Mouse (Mus musculus): ENCODE data around the gene Eif4g3.

The Eif4g3 gene

GRCm38 (mm10) chr4:138022761-138023160, 29.9 kb downstream of the Eif4g3 start:
- no peak for DNase-seq (ENCODE audit: low read depth in 2 of 2, low spot score in 2 of 2)

- DNase-seq (ENCODE audit: low read depth in 2 of 2, low spot score in 2 of 2) = no peak
Measured at GRCm38 (mm10) chr4:138023403-138024100, 30.7 kb downstream of the Eif4g3 start.

- DNase-seq (ENCODE audit: low read depth in 2 of 2, low spot score in 2 of 2) = no peak
Measured at GRCm38 (mm10) chr4:138029168-138029567, 36.3 kb downstream of the Eif4g3 start.

- DNase-seq (ENCODE audit: low read depth in 2 of 2, low spot score in 2 of 2) = no peak
Measured at GRCm38 (mm10) chr4:138031828-138032227, 39.0 kb downstream of the Eif4g3 start.

- DNase-seq (ENCODE audit: low read depth in 2 of 2, low spot score in 2 of 2) = no peak
Measured at GRCm38 (mm10) chr4:138033871-138034270, 41.0 kb downstream of the Eif4g3 start.

GRCm38 (mm10) chr4:138035435-138036120, 42.8 kb downstream of the Eif4g3 start:
- no peak for DNase-seq (ENCODE audit: low read depth in 2 of 2, low spot score in 2 of 2)

- no peak for DNase-seq (ENCODE audit: low read depth in 2 of 2, low spot score in 2 of 2)
Measured at GRCm38 (mm10) chr4:138037110-138037509, 44.3 kb downstream of the Eif4g3 start.

GRCm38 (mm10) chr4:138037896-138038295, 45.1 kb downstream of the Eif4g3 start:
- DNase-seq (ENCODE audit: low read depth in 2 of 2, low spot score in 2 of 2) = no peak

GRCm38 (mm10) chr4:138038365-138039274, 45.8 kb downstream of the Eif4g3 start:
- no peak for DNase-seq (ENCODE audit: low read depth in 2 of 2, low spot score in 2 of 2)

GRCm38 (mm10) chr4:138039275-138039651, 46.4 kb downstream of the Eif4g3 start:
- no peak for DNase-seq (ENCODE audit: low read depth in 2 of 2, low spot score in 2 of 2)

- no peak for DNase-seq (ENCODE audit: low read depth in 2 of 2, low spot score in 2 of 2)
Measured at GRCm38 (mm10) chr4:138040589-138040988, 47.8 kb downstream of the Eif4g3 start.

GRCm38 (mm10) chr4:138041566-138042256, 48.9 kb downstream of the Eif4g3 start:
- no peak for DNase-seq (ENCODE audit: low read depth in 2 of 2, low spot score in 2 of 2)

GRCm38 (mm10) chr4:138042257-138042589, 49.4 kb downstream of the Eif4g3 start:
- no peak for DNase-seq (ENCODE audit: low read depth in 2 of 2, low spot score in 2 of 2)

- no peak for DNase-seq (ENCODE audit: low read depth in 2 of 2, low spot score in 2 of 2)
Measured at GRCm38 (mm10) chr4:138042625-138043024, 49.8 kb downstream of the Eif4g3 start.

GRCm38 (mm10) chr4:138044841-138045500, 52.1 kb downstream of the Eif4g3 start:
- DNase-seq (ENCODE audit: low read depth in 2 of 2, low spot score in 2 of 2) = no peak

GRCm38 (mm10) chr4:138045809-138046208, 53.0 kb downstream of the Eif4g3 start:
- no peak for DNase-seq (ENCODE audit: low read depth in 2 of 2, low spot score in 2 of 2)

GRCm38 (mm10) chr4:138046371-138046770, 53.5 kb downstream of the Eif4g3 start:
- no peak for DNase-seq (ENCODE audit: low read depth in 2 of 2, low spot score in 2 of 2)

GRCm38 (mm10) chr4:138049547-138049946, 56.7 kb downstream of the Eif4g3 start:
- DNase-seq (ENCODE audit: low read depth in 2 of 2, low spot score in 2 of 2) = no peak

GRCm38 (mm10) chr4:138051488-138051887, 58.7 kb downstream of the Eif4g3 start:
- DNase-seq (ENCODE audit: low read depth in 2 of 2, low spot score in 2 of 2) = no peak

GRCm38 (mm10) chr4:138056658-138057057, 63.8 kb downstream of the Eif4g3 start:
- DNase-seq (ENCODE audit: low read depth in 2 of 2, low spot score in 2 of 2) = no peak

All from CD8-positive naive resting alpha-beta T cell, adult 2 months (primary cell).